22 mouse cellular contexts compared by ENCODE assay signal in genomic region chr13:91326834-91327233, GRCm38 (mm10).
A peak's percentile ranks its signal among the peaks of the same experiment; 100 is the strongest.
DNase-seq lines count a peak whose midpoint lies in the region; ATAC-seq and TF ChIP-seq lines count a peak whose summit lies in the region.
"Had no signal": no experiment of that assay in that cellular context is flagged by ENCODE, and none has a peak within 500 bp of the region (broad histone marks: within the 10 kb centered on the region; RNA-seq: fewer than 3 reads in every experiment).

No protein-coding gene starts in this region.

- ATAC-seq in stomach, postnatal 0 days (ENCODE audit: low FRiP score, low TSS enrichment), result peak; percentile 26; the same call in 1 of the 2 replicates
- ATAC-seq in neural tube, embryonic 15.5 days (ENCODE audit: low FRiP score), result no peak
- ATAC-seq: activated CD4-positive, CD25-positive, alpha-beta regulatory T cell, adult 4 months; CD4-positive, CD25-positive, alpha-beta regulatory T cell, adult 4 months; Patski had no signal

- no peak overlapping the region for H3K4me2 ChIP-seq in stomach, postnatal 0 days (replicated peaks; ENCODE audit: low read depth)
- H3K4me2 ChIP-seq in neural tube, embryonic 15.5 days, result no peak overlapping the region

- H3K9me3 ChIP-seq in stomach, postnatal 0 days (ENCODE audit: control insufficient read depth, low read length), result no peaks in the 10 kb centered on the region
- H3K9me3 ChIP-seq in neural tube, embryonic 15.5 days (replicated peaks), result no peaks in the 10 kb centered on the region
- H3K9me3 ChIP-seq: G1E had no signal

- WGBS in stomach, postnatal 0 days, result 72% methylated on average over 3 of the region's 3 CpGs
- WGBS in neural tube, embryonic 15.5 days, result 89% methylated on average over 3 of the region's 3 CpGs

- no peak overlapping the region; the same call in 1 of the 2 replicates for H3K27ac ChIP-seq in stomach, postnatal 0 days (replicated peaks)
- H3K27ac ChIP-seq in neural tube, embryonic 15.5 days (replicated peaks), result no peak overlapping the region

- no peaks in the 10 kb centered on the region for H3K27me3 ChIP-seq in stomach, postnatal 0 days (ENCODE audit: control insufficient read depth, insufficient read depth, low read length)
- no peaks in the 10 kb centered on the region for H3K27me3 ChIP-seq in neural tube, embryonic 15.5 days (replicated peaks)
- H3K27me3 ChIP-seq: CH12.LX, Patski had no signal

- H3K36me3 ChIP-seq in stomach, postnatal 0 days (ENCODE audit: control insufficient read depth, insufficient read depth, low read length), result no peaks in the 10 kb centered on the region
- no peaks in the 10 kb centered on the region for H3K36me3 ChIP-seq in neural tube, embryonic 15.5 days
- H3K36me3 ChIP-seq: G1E had no signal

- no peaks in the 10 kb centered on the region for H3K4me1 ChIP-seq in stomach, postnatal 0 days (replicated peaks; ENCODE audit: control insufficient read depth, insufficient read depth)
- no peaks in the 10 kb centered on the region for H3K4me1 ChIP-seq in neural tube, embryonic 15.5 days

- no peak overlapping the region for H3K9ac ChIP-seq in stomach, postnatal 0 days (ENCODE audit: low read length)
- H3K9ac ChIP-seq in neural tube, embryonic 15.5 days (replicated peaks), result no peak overlapping the region

- TF ChIP-seq CTCF in stomach, postnatal 0 days (IDR thresholded peaks at IDR 0.05; ENCODE audit: low read depth), result no peak

- DNase-seq in fat pad, adult 2 months (ENCODE audit: extremely low read depth, low read depth, low spot score), result peak; percentile 93
- peak; percentile 97 for DNase-seq in gonadal fat pad, adult 2 months (ENCODE audit: low read depth)
- DNase-seq in induced T-regulatory cell, adult 2 months (ENCODE audit: low read depth), result peak; percentile 4
- DNase-seq in stomach, postnatal 0 days (ENCODE audit: low spot score), result no peak
- DNase-seq in left cerebral cortex, adult 9 months (ENCODE audit: low spot score in 2 of 2), result no peak
- DNase-seq in thymus, postnatal 14 days, result no peak
- DNase-seq in kidney, postnatal 10 days, result no peak
- DNase-seq: adrenal gland, adult 2 months; adrenal gland, adult 8-10 months; adrenal gland, postnatal 10 days; adrenal gland, postnatal 14 days; adrenal gland, postnatal 25 days; adrenal gland, postnatal 36 days; B cell, adult 2 months; cerebellum, adult 11 months; cerebellum, adult 11-12 months had no signal

- no peak overlapping the region for H3K4me3 ChIP-seq in stomach, postnatal 0 days (ENCODE audit: low read depth, low read length)
- H3K4me3 ChIP-seq in neural tube, embryonic 15.5 days (replicated peaks), result no peak overlapping the region

- peak; percentile 84 for TF ChIP-seq EP300 in stomach, postnatal 0 days (optimal IDR thresholded peaks at IDR 0.05)

Comparison
In these comparisons a context has a peak if more than half of its experiments do, and no peak if none do; other contexts are left out.
1. DNase-seq: peak in fat pad, adult 2 months (single experiment), gonadal fat pad, adult 2 months (single experiment) and induced T-regulatory cell, adult 2 months (single experiment); none in stomach, postnatal 0 days (single experiment), left cerebral cortex, adult 9 months (0 of 2), thymus, postnatal 14 days (single experiment) and kidney, postnatal 10 days (single experiment).